Mouse (Mus musculus) heart, embryonic 12.5 days (tissue): ENCODE measurements around the gene Gmfg. TPM values are rescaled to one million over a fixed set of nuclear protein-coding genes. Genes with fewer than 3 reads are reported as not detected.
A peak's percentile ranks its signal among the peaks of the same experiment; 100 is the strongest.

Source experiments
- ATAC-seq: fragments of 200-750 bp; cut with Nextera tagmentation; 2 replicates; pipeline ENCODE4 v1.8.0; 2017; ENCODE audit warnings: moderate TSS enrichment, moderate library complexity; ENCODE audit not compliant: insufficient number of reproducible peaks, low FRiP score
- H3K27ac ChIP-seq: fragments of 300-500 bp; sonication (generic); 2 replicates; pipeline ENCODE4 v1.5.1; 2016; ENCODE audit warnings: mild to moderate bottlenecking, moderate library complexity; ENCODE audit not compliant: poor library complexity, severe bottlenecking
- H3K27me3 ChIP-seq: fragments of 300-500 bp; sonication (generic); replicated peaks from 2 replicates; pipeline ENCODE4 v1.6.1; 2016; ENCODE audit warnings: mild to moderate bottlenecking, moderate library complexity
- H3K36me3 ChIP-seq: fragments of 300-500 bp; sonication (generic); 2 replicates; pipeline ENCODE4 v1.6.1; 2016; ENCODE audit warnings: mild to moderate bottlenecking, moderate library complexity
- H3K4me1 ChIP-seq: fragments of 300-500 bp; sonication (generic); replicated peaks from 2 replicates; pipeline ENCODE4 v1.6.1; 2016; ENCODE audit warnings: mild to moderate bottlenecking
- H3K4me2 ChIP-seq: fragments of 300-500 bp; sonication (generic); 2 replicates; pipeline ENCODE4 v1.6.1; 2016; ENCODE audit warnings: mild to moderate bottlenecking, moderate library complexity
- H3K4me3 ChIP-seq: fragments of 300-500 bp; sonication (generic); 2 replicates; pipeline ENCODE4 v1.5.1; 2016; ENCODE audit warnings: mild to moderate bottlenecking
- H3K9ac ChIP-seq: fragments of 300-500 bp; sonication (generic); 2 replicates; pipeline ENCODE4 v1.6.1; 2016; ENCODE audit warnings: mild to moderate bottlenecking, moderate library complexity
- H3K9me3 ChIP-seq: fragments of 300-500 bp; sonication (generic); replicated peaks from 2 replicates; pipeline ENCODE4 v1.6.1; 2016; ENCODE audit warnings: mild to moderate bottlenecking, moderate library complexity
- WGBS: fragments of 180-500 bp; shearing (Covaris S2); methylation state at CpG from one replicate; pipeline ENCODE4 v1.1.7; 2016; 5-methylcytosine and 5-hydroxymethylcytosine counted together
- polyA plus RNA-seq: library from polyadenylated mRNA; unstranded; fragments of >200 nt; fragmentation: Nextera tagmentation; extraction: Ambion mirVana; gene quantifications from 2 replicates; pipeline ENCODE4 v1.2.1, GENCODE M21; 2016

Gene Gmfg
- polyA plus RNA-seq: 4.9 and 5.4 TPM in 2 replicates

DNA sequence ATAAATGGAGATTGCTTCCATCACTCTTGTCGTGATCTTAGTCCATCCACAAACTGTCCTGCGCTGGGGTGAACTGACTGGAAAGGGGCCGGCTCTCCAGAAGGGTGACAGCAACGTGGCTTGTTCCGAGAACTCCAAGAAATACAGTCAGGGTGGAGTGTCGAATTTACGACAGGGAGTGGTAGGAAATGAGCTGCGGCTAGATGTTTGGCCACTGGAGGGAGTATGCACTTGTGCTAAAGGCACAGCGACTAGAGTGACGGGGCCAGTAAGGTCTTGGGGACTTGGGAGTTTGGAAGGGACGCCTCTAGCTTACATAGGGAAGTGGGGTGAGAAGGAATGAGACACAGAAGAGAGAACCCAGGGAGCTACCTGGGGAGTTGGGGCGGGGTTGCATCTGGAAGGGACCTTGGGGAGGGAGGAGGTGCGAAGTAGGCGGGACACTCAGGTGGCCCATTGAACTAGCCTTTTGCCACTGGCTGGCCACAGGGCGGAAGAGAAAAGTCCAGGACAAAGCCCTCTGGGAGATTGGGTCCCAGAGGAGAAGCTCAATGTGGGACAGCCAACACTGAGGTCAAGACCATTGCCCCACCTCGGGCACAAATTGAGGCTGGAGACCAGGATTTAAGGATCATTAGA lies at the start of gene Gmfg:
TSS of gene Gmfg (plus strand) at position 516 of the 639 bp plus-strand sequence.
- peak within 1 kb of the TSS; percentile 65 for H3K9ac ChIP-seq
- no peaks in the 10 kb centered on the region for H3K27me3 ChIP-seq
- peak; percentile 45 for ATAC-seq
- H3K9me3 ChIP-seq: no peaks in the 10 kb centered on the region
- H3K36me3 ChIP-seq: peaks cover 5% of the 10 kb centered on the region; the same call in 1 of the 2 replicates
- H3K4me1 ChIP-seq: peaks cover 38% of the 10 kb centered on the region
- 3% methylated on average over 16 of the region's 16 CpGs for WGBS
- H3K4me3 ChIP-seq: peak within 1 kb of the TSS; percentile 97
- peak within 1 kb of the TSS; percentile 76 for H3K4me2 ChIP-seq
- peak within 1 kb of the TSS; percentile 40 for H3K27ac ChIP-seq

DNA sequence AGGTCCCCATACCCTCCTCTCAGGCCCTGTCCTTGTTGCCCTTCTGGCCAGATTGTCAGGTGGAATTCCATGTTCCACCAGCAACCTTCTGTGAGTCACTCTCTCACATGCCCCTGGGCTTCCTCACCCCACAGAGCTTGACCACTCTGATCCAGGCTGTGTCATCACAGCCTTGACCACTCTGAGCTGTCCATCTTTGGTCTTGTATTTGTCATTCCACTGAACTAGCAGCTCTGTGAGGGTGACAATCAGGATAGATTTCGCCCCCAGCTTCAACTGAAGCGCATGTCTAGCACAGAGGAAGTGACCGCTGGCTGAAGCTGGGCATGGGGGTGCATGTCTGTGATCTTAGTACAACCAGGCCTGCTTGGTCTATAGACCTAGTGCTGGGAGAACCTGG lies 46.9 kb upstream of the Gmfg start:
- no peaks in the 10 kb centered on the region for H3K9me3 ChIP-seq
- no peak for ATAC-seq
- H3K4me3 ChIP-seq: no peak overlapping the region
- 96% methylated on average over 3 of the region's 3 CpGs for WGBS
- peaks cover 53% of the 10 kb centered on the region for H3K36me3 ChIP-seq
- H3K27me3 ChIP-seq: no peaks in the 10 kb centered on the region
- H3K9ac ChIP-seq: no peak overlapping the region
- no peak overlapping the region for H3K27ac ChIP-seq
- peaks cover 20% of the 10 kb centered on the region for H3K4me1 ChIP-seq
- no peak overlapping the region for H3K4me2 ChIP-seq

- peaks cover 20% of the 10 kb centered on the region for H3K4me1 ChIP-seq
- peak within 1 kb of the TSS; percentile 68 for H3K27ac ChIP-seq
- peak; percentile 97 for ATAC-seq
- WGBS: under 1% methylated on average over 58 of the region's 58 CpGs
- H3K9ac ChIP-seq: peak within 1 kb of the TSS; percentile 93
- H3K27me3 ChIP-seq: no peaks in the 10 kb centered on the region
- peak within 1 kb of the TSS; percentile 98 for H3K4me2 ChIP-seq
- H3K4me3 ChIP-seq: peak within 1 kb of the TSS; percentile 92
- peaks cover 61% of the 10 kb centered on the region for H3K36me3 ChIP-seq
- H3K9me3 ChIP-seq: no peaks in the 10 kb centered on the region
Observed at GRCm38 (mm10) chr7:28392429-28393271, 44.6 kb upstream of the Gmfg start, which contains the start of the genes Med29 and Paf1. Med29 (minus strand) TSS chr7:28392708. Paf1 (plus strand) TSS chr7:28392951.

DNA sequence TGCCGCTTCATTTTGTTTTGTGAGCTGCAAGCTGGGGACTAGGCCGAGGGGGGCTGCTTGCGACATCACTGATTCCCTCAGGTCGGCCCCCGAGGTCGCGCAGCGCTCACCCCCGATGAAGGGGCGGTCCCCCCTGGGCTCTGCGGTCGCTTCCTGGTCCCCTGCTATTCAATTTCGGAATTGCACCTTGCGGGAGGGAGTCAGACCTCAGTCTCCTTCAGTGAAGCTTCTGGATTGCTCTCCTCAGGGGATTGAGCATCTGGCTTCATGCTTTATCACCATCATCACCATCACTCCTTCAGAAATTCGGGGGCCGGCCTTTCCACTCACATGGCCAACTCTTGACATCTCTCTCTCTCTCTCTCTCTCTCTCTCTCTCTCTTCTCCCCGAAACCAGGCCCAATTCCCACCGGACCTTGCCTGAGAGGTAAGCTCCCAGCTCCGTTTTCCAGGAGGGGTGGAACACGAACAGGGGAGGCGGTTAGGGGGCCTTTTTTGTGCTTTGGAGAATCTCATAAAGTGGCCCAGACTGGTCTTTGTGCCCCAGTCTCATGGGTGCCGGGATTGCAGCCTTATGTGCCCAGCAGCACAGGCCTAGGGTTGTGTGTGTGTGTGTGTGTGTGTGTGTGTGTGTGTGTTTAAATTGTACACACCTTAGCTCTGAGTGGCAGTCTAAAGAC lies 43.8 kb upstream of the Gmfg start:
- H3K4me1 ChIP-seq: peaks cover 20% of the 10 kb centered on the region
- H3K27me3 ChIP-seq: no peaks in the 10 kb centered on the region
- peak overlapping the region; percentile 88 for H3K9ac ChIP-seq
- ATAC-seq: 0 out of 2 replicates have a peak, but pooled peaks have one; percentile 0
- 4% methylated on average over 22 of the region's 22 CpGs for WGBS
- H3K4me2 ChIP-seq: peak overlapping the region; percentile 98
- peaks cover 61% of the 10 kb centered on the region for H3K36me3 ChIP-seq
- H3K4me3 ChIP-seq: peak overlapping the region; percentile 92
- H3K9me3 ChIP-seq: no peaks in the 10 kb centered on the region
- H3K27ac ChIP-seq: peak overlapping the region; percentile 68

DNA sequence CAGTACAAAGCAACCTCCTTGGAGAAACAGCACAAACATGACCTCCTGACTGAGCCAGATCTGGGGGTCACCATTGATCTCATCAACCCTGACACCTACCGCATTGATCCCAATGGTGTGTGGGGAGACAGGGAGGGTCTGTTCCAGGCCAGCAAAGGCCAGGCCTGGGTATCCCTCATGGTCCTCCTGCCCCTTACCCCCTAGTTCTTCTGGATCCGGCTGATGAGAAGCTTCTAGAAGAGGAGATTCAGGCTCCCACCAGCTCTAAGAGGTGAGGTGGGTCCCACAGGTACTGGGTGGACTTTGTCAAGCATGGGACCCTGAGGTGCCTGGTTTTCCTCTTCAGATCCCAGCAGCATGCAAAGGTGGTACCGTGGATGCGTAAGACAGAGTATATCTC lies 41.8 kb upstream of the Gmfg start:
- no peak for ATAC-seq
- Histone ChIP-seq H3K27ac (no peak overlapping the region), H3K36me3 (peaks cover 60% of the 10 kb centered on the region), H3K4me1 (peaks cover 20% of the 10 kb centered on the region), H3K4me3 (no peak overlapping the region), H3K27me3 (no peaks in the 10 kb centered on the region), H3K9me3 (no peaks in the 10 kb centered on the region), H3K4me2 (no peak overlapping the region), H3K9ac (no peak overlapping the region)
- 94% methylated on average over 4 of the region's 4 CpGs for WGBS

GRCm38 (mm10) chr7:28398000-28398399 lies 39.2 kb upstream of the Gmfg start:
- Histone ChIP-seq H3K4me2 (no peak overlapping the region), H3K9me3 (no peaks in the 10 kb centered on the region), H3K9ac (no peak overlapping the region), H3K4me1 (peaks cover 8% of the 10 kb centered on the region), H3K36me3 (peaks cover 81% of the 10 kb centered on the region), H3K4me3 (no peak overlapping the region), H3K27ac (no peak overlapping the region), H3K27me3 (no peaks in the 10 kb centered on the region)
- WGBS: 55% methylated on average over 3 of the region's 3 CpGs
- no peak for ATAC-seq

DNA sequence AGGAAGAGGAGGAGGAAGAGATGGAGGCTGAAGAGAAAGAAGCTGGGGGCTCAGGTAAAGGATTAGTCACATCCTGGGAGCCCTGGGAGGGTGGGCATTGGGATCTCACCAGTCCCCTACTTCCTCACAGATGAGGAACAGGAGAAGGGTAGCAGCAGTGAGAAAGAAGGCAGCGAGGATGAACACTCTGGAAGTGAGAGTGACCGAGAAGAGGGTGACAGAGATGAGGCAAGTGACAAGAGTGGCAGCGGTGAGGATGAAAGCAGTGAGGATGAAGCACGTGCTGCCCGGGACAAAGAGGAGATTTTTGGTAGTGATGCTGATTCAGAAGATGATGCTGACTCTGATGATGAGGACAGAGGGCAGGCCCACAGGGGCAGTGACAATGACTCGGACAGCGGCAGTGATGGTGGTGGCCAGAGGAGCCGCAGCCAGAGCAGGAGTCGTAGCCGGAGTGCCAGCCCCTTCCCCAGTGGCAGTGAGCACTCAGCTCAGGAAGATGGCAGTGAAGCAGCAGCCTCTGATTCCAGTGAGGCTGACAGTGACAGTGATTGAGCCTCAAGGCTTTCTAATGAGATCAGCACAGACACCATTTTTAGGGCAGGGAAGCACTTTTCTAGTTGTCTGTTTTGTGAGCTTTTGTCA lies 38.4 kb upstream of the Gmfg start:
- Histone ChIP-seq H3K9me3 (no peaks in the 10 kb centered on the region), H3K4me1 (peaks cover 2% of the 10 kb centered on the region), H3K27me3 (no peaks in the 10 kb centered on the region), H3K9ac (no peak overlapping the region), H3K36me3 (peaks cover 89% of the 10 kb centered on the region), H3K27ac (no peak overlapping the region), H3K4me2 (no peak overlapping the region), H3K4me3 (no peak overlapping the region)
- ATAC-seq: no peak
- WGBS: 89% methylated on average over 10 of the region's 10 CpGs

- H3K27ac ChIP-seq: no peak overlapping the region
- 89% methylated on average over 1 of the region's 1 CpGs for WGBS
- H3K27me3 ChIP-seq: no peaks in the 10 kb centered on the region
- H3K9me3 ChIP-seq: no peaks in the 10 kb centered on the region
- peaks cover 94% of the 10 kb centered on the region for H3K36me3 ChIP-seq
- H3K4me1 ChIP-seq: no peaks in the 10 kb centered on the region
- H3K4me2 ChIP-seq: no peak overlapping the region
- H3K9ac ChIP-seq: no peak overlapping the region
- ATAC-seq: no peak
- no peak overlapping the region for H3K4me3 ChIP-seq
Observed at GRCm38 (mm10) chr7:28401030-28401429, 36.2 kb upstream of the Gmfg start.

DNA sequence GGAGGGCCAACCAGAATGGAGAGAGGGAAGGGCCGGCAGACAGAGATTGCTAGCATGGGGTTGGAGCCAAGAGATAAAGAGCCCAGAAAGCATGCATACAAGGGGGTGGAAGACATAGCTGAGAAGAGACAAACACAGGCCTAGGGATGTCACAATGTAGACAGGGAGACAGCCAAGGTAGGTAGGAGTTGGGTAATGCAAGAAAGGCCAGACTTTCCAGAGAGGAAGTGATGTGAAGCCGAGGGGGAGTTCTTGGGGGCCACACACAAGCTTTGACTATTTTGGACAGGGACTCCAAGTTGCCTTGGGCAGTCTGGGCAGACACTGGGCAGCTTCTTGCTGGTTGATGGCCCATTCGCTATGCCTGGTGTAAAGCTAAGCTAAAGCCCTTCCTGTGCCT lies 35.3 kb upstream of the Gmfg start:
- Histone ChIP-seq H3K36me3 (peaks cover 94% of the 10 kb centered on the region), H3K9me3 (no peaks in the 10 kb centered on the region), H3K27ac (no peak overlapping the region), H3K9ac (no peak overlapping the region), H3K4me3 (no peak overlapping the region), H3K27me3 (no peaks in the 10 kb centered on the region), H3K4me1 (no peaks in the 10 kb centered on the region), H3K4me2 (no peak overlapping the region)
- no peak for ATAC-seq
- 65% methylated on average over 3 of the region's 3 CpGs for WGBS

DNA sequence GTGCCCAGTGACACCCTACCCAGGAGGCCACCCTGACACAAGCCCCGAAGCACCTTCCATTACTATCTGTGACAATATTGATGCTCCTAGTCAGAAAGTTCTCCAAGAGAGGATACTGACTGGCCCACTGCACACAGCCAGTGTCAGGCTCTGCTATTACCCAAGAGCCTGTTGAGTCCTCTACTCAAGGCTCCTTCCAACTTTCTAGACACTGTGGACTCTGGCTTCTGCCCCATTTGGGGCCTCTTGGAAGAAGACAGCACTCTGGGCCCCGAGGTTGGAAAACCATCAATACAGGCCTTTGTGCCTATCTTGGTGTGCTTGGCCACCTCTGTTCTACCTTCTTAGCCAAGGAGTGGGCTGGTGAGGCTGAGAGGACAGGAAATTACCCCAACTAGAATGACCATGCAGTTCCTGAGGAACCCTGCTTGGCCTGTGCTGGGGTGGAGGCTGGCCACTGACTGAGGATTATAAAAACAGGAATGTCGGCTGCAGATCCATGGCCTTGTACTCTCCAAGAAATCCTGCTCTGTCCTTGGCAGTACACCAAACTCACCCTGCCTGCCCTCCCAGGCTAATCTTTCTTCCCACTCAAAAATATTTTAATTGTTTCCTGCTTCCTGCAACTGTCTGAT lies 26.3 kb upstream of the Gmfg start:
- ATAC-seq: no peak
- no peak overlapping the region for H3K9ac ChIP-seq

More for the DNA sequence above, 26.3 kb upstream of the Gmfg start:
- Histone ChIP-seq H3K4me3 (no peak overlapping the region), H3K9me3 (no peaks in the 10 kb centered on the region), H3K36me3 (peaks cover 91% of the 10 kb centered on the region), H3K27me3 (no peaks in the 10 kb centered on the region), H3K27ac (no peak overlapping the region), H3K4me1 (peaks cover 17% of the 10 kb centered on the region), H3K4me2 (no peak overlapping the region)
- WGBS: 72% methylated on average over 3 of the region's 3 CpGs
